Mouse (Mus musculus): Measurements from ENCODE around the gene Ptcd2.

Ptcd2 gene

GRCm38 (mm10) chr13:99356428-99357265, 12.1 kb upstream of the Ptcd2 start:
- in situ Hi-C loops (cut with MboI, MseI), result loop anchor here in 1 of 2 experiments (25.0 kb wide), 1 partner anchor 606 kb away; no protein-coding TSS in a partner anchor

- in situ Hi-C loops (cut with MboI, MseI), result loop anchor here in 1 of 2 experiments (25.0 kb wide), 1 partner anchor 606 kb away; no protein-coding TSS in a partner anchor
Observed at GRCm38 (mm10) chr13:99355861-99356260, 11.4 kb upstream of the Ptcd2 start.

GRCm38 (mm10) chr13:99355072-99355471, 10.6 kb upstream of the Ptcd2 start:
- in situ Hi-C loops (cut with MboI, MseI), result loop anchor here in 1 of 2 experiments (25.0 kb wide), 1 partner anchor 607 kb away; no protein-coding TSS in a partner anchor

GRCm38 (mm10) chr13:99353490-99353851, 9.0 kb upstream of the Ptcd2 start:
- in situ Hi-C loops (cut with MboI, MseI), result loop anchor here (5.0 to 25.0 kb wide), 2 partner anchors 609 to 649 kb away; no protein-coding TSS in a partner anchor

- in situ Hi-C loops (cut with MboI, MseI), result loop anchor here (5.0 to 25.0 kb wide), 2 partner anchors 609 to 649 kb away; no protein-coding TSS in a partner anchor
Observed at GRCm38 (mm10) chr13:99352758-99353489, 8.4 kb upstream of the Ptcd2 start.

GRCm38 (mm10) chr13:99351596-99351995, 7.1 kb upstream of the Ptcd2 start:
- in situ Hi-C loops (cut with MboI, MseI), result loop anchor here (5.0 to 25.0 kb wide), 2 partner anchors 611 to 651 kb away; no protein-coding TSS in a partner anchor

GRCm38 (mm10) chr13:99351186-99351585, 6.7 kb upstream of the Ptcd2 start:
- in situ Hi-C loops (cut with MboI, MseI), result loop anchor here (5.0 to 25.0 kb wide), 2 partner anchors 611 to 651 kb away; no protein-coding TSS in a partner anchor

- in situ Hi-C loops (cut with MboI, MseI), result loop anchor here (5.0 to 25.0 kb wide), 2 partner anchors 612 to 652 kb away; no protein-coding TSS in a partner anchor
Observed at GRCm38 (mm10) chr13:99350009-99350408, 5.5 kb upstream of the Ptcd2 start.

GRCm38 (mm10) chr13:99343876-99344598, 468 bp downstream of the Ptcd2 start:
- in situ Hi-C loops (cut with MboI, MseI), result loop anchor here (5.0 to 25.0 kb wide), 2 partner anchors 482 to 1148 kb away; partner anchors contain the start of gene Gtf2h2 (in 1 of the 2)

GRCm38 (mm10) chr13:99341504-99341903, 3.0 kb downstream of the Ptcd2 start:
- in situ Hi-C loops (cut with MboI, MseI), result loop anchor here (5.0 to 25.0 kb wide), 2 partner anchors 479 to 1151 kb away; partner anchors contain the start of gene Gtf2h2 (in 1 of the 2)

GRCm38 (mm10) chr13:99337510-99337909, 7.0 kb downstream of the Ptcd2 start:
- in situ Hi-C loops (cut with MboI, MseI), result loop anchor here (25.0 kb wide), 1 partner anchor 475 kb away; no protein-coding TSS in a partner anchor

- in situ Hi-C loops (cut with MboI, MseI), result loop anchor here (25.0 kb wide), 1 partner anchor 469 kb away; no protein-coding TSS in a partner anchor
Observed at GRCm38 (mm10) chr13:99331255-99331654, 13.2 kb downstream of the Ptcd2 start.

- in situ Hi-C loops (cut with MboI, MseI), result loop anchor here in 1 of 2 experiments (25.0 kb wide), 1 partner anchor 1862 kb away; no protein-coding TSS in a partner anchor
Observed at GRCm38 (mm10) chr13:99324337-99324685, 20.2 kb downstream of the Ptcd2 start.

GRCm38 (mm10) chr13:99323632-99324336, 20.7 kb downstream of the Ptcd2 start:
- in situ Hi-C loops (cut with MboI, MseI), result loop anchor here in 1 of 2 experiments (25.0 kb wide), 1 partner anchor 1861 kb away; no protein-coding TSS in a partner anchor

GRCm38 (mm10) chr13:99322915-99323314, 21.6 kb downstream of the Ptcd2 start:
- in situ Hi-C loops (cut with MboI, MseI), result loop anchor here in 1 of 2 experiments (25.0 kb wide), 1 partner anchor 1861 kb away; no protein-coding TSS in a partner anchor

GRCm38 (mm10) chr13:99320453-99320852, 24.1 kb downstream of the Ptcd2 start:
- in situ Hi-C loops (cut with MboI, MseI), result loop anchor here in 1 of 2 experiments (25.0 kb wide), 1 partner anchor 1858 kb away; no protein-coding TSS in a partner anchor

GRCm38 (mm10) chr13:99317058-99317457, 27.4 kb downstream of the Ptcd2 start:
- in situ Hi-C loops (cut with MboI, MseI), result loop anchor here (5.0 to 25.0 kb wide), 4 partner anchors 160 to 1855 kb away; no protein-coding TSS in a partner anchor

GRCm38 (mm10) chr13:99316366-99316765, 28.1 kb downstream of the Ptcd2 start:
- in situ Hi-C loops (cut with MboI, MseI), result loop anchor here (5.0 to 25.0 kb wide), 4 partner anchors 159 to 1854 kb away; no protein-coding TSS in a partner anchor

- in situ Hi-C loops (cut with MboI, MseI), result loop anchor here (5.0 to 25.0 kb wide), 4 partner anchors 157 to 1852 kb away; no protein-coding TSS in a partner anchor
Observed at GRCm38 (mm10) chr13:99314657-99315181, 29.8 kb downstream of the Ptcd2 start.

All from T-helper 17 cell (primary cell).